10 mouse cellular contexts compared by ENCODE assay signal in the genomic region with DNA sequence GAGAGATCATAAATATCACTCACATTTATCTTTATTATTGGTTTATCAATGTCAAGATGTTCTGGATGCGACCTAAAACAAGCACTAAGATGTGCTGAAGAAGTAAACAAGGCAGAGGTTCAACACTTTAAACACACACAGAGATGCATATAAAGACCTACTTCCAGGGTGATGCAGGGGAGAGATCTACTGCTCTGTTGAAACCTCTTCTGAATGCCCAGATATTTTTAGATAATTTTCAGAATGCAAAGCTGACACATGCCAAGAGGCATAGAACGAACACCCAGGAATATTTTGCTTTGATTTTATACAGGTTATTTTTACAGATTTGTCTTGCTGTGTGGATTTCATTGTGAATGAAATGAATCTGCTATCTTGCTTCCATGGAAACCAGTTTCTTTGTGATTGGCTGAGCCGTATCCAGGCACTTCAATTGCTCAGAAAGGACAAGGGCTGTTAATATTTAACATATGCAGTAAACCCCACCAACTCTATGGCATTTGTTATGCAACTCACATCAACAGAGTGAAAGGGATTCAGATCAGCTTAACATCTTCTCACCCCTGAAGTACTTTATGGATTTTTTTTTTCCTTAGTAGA.
DNase-seq lines count a peak whose midpoint lies in the region; ATAC-seq lines count a peak whose summit lies in the region.
"Had no signal": no experiment of that assay in that cellular context is flagged by ENCODE, and none has a peak within 500 bp of the region (broad histone marks: within the 10 kb centered on the region; RNA-seq: fewer than 3 reads in every experiment).

No protein-coding gene starts in this region.

- H3K9me3 ChIP-seq in forebrain, embryonic 14.5 days (replicated peaks; ENCODE audit: control insufficient read depth, low read length): no peaks in the 10 kb centered on the region
- no peaks in the 10 kb centered on the region for H3K9me3 ChIP-seq in neural tube, embryonic 13.5 days

- 0 out of 2 replicates have a peak overlapping the region, but pooled peaks have one; percentile 1 for H3K4me2 ChIP-seq in forebrain, embryonic 14.5 days (ENCODE audit: low read length)
- no peak overlapping the region for H3K4me2 ChIP-seq in neural tube, embryonic 13.5 days
- H3K4me2 ChIP-seq: heart, embryonic 11.5 days; liver, embryonic 11.5 days had no signal

- no peak overlapping the region for H3K9ac ChIP-seq in forebrain, embryonic 14.5 days (ENCODE audit: low read length)
- H3K9ac ChIP-seq in neural tube, embryonic 13.5 days: no peak overlapping the region

- peaks cover 15% of the 10 kb centered on the region; the same call in 1 of the 2 replicates for H3K4me1 ChIP-seq in forebrain, embryonic 14.5 days (ENCODE audit: control insufficient read depth, insufficient read depth, low read length)
- peaks cover 26% of the 10 kb centered on the region for H3K4me1 ChIP-seq in neural tube, embryonic 13.5 days (replicated peaks)

- ATAC-seq in forebrain, embryonic 14.5 days: peak; percentile 75
- ATAC-seq in neural tube, embryonic 13.5 days (ENCODE audit: low read depth): peak; percentile 70
- ATAC-seq in granulocyte monocyte progenitor cell, adult 5-6 weeks (replicated peaks; ENCODE audit: poor library complexity, severe bottlenecking): no peak

- DNase-seq in left cerebral cortex, adult 11 months (ENCODE audit: low spot score): peak; percentile 57
- DNase-seq in left cerebral cortex, postnatal 4 days: no peak
- DNase-seq in forebrain, embryonic 14.5 days (ENCODE audit: low spot score): peak; percentile 89
- peak; percentile 24 for DNase-seq in large intestine, adult 2 months (ENCODE audit: low read depth, low spot score)
- DNase-seq in adrenal gland, adult (ENCODE audit: inconsistent age in 2 of 2, low spot score in 1 of 2): no peak
- DNase-seq in gastrocnemius, adult 8-10 months (ENCODE audit: low spot score in 2 of 2): no peak

- peak overlapping the region; percentile 61 for H3K27ac ChIP-seq in forebrain, embryonic 14.5 days (ENCODE audit: low read depth, low read length)
- H3K27ac ChIP-seq in neural tube, embryonic 13.5 days (replicated peaks): peak overlapping the region; percentile 52

- H3K27me3 ChIP-seq in forebrain, embryonic 14.5 days (replicated peaks; ENCODE audit: control insufficient read depth, insufficient read depth, low read length): no peaks in the 10 kb centered on the region
- no peaks in the 10 kb centered on the region for H3K27me3 ChIP-seq in neural tube, embryonic 13.5 days

- WGBS in forebrain, embryonic 14.5 days: 31% methylated on average over 3 of the region's 3 CpGs
- WGBS in large intestine, adult 2 months: 36% methylated on average over 3 of the region's 3 CpGs
- WGBS in neural tube, embryonic 13.5 days: 31% methylated on average over 3 of the region's 3 CpGs

- intact Hi-C loops in left cerebral cortex, postnatal 4 days (cut with DNase I): no loop called here

- H3K4me3 ChIP-seq in forebrain, embryonic 14.5 days (ENCODE audit: low read depth, low read length): no peak overlapping the region
- H3K4me3 ChIP-seq in neural tube, embryonic 13.5 days: no peak overlapping the region

- no peaks in the 10 kb centered on the region for H3K36me3 ChIP-seq in forebrain, embryonic 14.5 days (ENCODE audit: control insufficient read depth, insufficient read depth, low read length)
- H3K36me3 ChIP-seq in neural tube, embryonic 13.5 days: no peaks in the 10 kb centered on the region

Comparison
In these comparisons a context has a peak if more than half of its experiments do, and no peak if none do; other contexts are left out.
1. DNase-seq: peak in left cerebral cortex, adult 11 months (single experiment), forebrain, embryonic 14.5 days (single experiment) and large intestine, adult 2 months (single experiment); none in left cerebral cortex, postnatal 4 days (single experiment), adrenal gland, adult (0 of 2) and gastrocnemius, adult 8-10 months (0 of 2).